ENCODE assay signal across 15 mouse cellular contexts in genomic region chr6:121134249-121134648, GRCm38 (mm10).
"Had no signal": no experiment of that assay in that cellular context is flagged by ENCODE, and none has a peak within 500 bp of the region (broad histone marks: within the 10 kb centered on the region; RNA-seq: fewer than 3 reads in every experiment).

No protein-coding gene starts in this region.

- H3K4me2 ChIP-seq: neural tube, embryonic 13.5 days; neural tube, embryonic 15.5 days; stomach, embryonic 15.5 days had no signal

- H3K9ac ChIP-seq: neural tube, embryonic 13.5 days; neural tube, embryonic 15.5 days; stomach, embryonic 15.5 days had no signal

- H3K4me3 ChIP-seq: neural tube, embryonic 13.5 days; neural tube, embryonic 15.5 days; stomach, embryonic 15.5 days had no signal

- H3K27me3 ChIP-seq: neural tube, embryonic 13.5 days; neural tube, embryonic 15.5 days had no signal

- H3K27ac ChIP-seq: neural tube, embryonic 13.5 days; neural tube, embryonic 15.5 days; stomach, embryonic 15.5 days; stomach, postnatal 0 days had no signal

- H3K9me3 ChIP-seq: neural tube, embryonic 13.5 days; neural tube, embryonic 15.5 days; stomach, embryonic 15.5 days had no signal

- H3K36me3 ChIP-seq: neural tube, embryonic 13.5 days; neural tube, embryonic 15.5 days; stomach, embryonic 15.5 days had no signal

- DNase-seq: retina, postnatal 1 day; right cerebral cortex, adult 18-20 months; right cerebral cortex, postnatal 14 days; right cerebral cortex, postnatal 25 days; right cerebral cortex, postnatal 4 days; spleen, adult 18-20 months; thymus, adult 18-20 months; thymus, adult 2 months; thymus, postnatal 25 days; thymus, postnatal 36 days; thymus, postnatal 4 days had no signal
